Mouse (Mus musculus): ENCODE data around the gene Atl2. TPM values are rescaled to one million over a fixed set of nuclear protein-coding genes. Genes with fewer than 3 reads are reported as not detected.

The Atl2 gene
- polyA plus RNA-seq, 1 experiment from 2014 or later: 26.5 TPM

- Histone ChIP-seq H3K4me3 (no peak overlapping the region), H3K4me1 (no peaks in the 10 kb centered on the region), H3K9me3 (no peaks in the 10 kb centered on the region), H3K27me3 (no peaks in the 10 kb centered on the region), H3K27ac (no peak overlapping the region), H3K36me3 (peaks cover 14% of the 10 kb centered on the region; the same call in 1 of the 2 replicates), H3K4me2 (no peak overlapping the region), H3K9ac (no peak overlapping the region)
- 73% methylated on average over 2 of the region's 2 CpGs for WGBS
- no peak for ATAC-seq (ENCODE audit: insufficient number of reproducible peaks, insufficient read depth, low FRiP score, low TSS enrichment, low read depth)
Measured at GRCm38 (mm10) chr17:79845695-79846094, 50.2 kb downstream of the Atl2 start.

GRCm38 (mm10) chr17:79840254-79841238, 55.4 kb downstream of the Atl2 start:
- ATAC-seq (ENCODE audit: insufficient number of reproducible peaks, insufficient read depth, low FRiP score, low TSS enrichment, low read depth): no peak
- WGBS: 42% methylated on average over 7 of the region's 7 CpGs
- H3K9ac ChIP-seq: no peak overlapping the region

GRCm38 (mm10) chr17:79836978-79837377, 58.9 kb downstream of the Atl2 start:
- WGBS: 76% methylated on average over 7 of the region's 7 CpGs
- Histone ChIP-seq H3K4me1 (peaks cover 8% of the 10 kb centered on the region; the same call in 1 of the 2 replicates), H3K9ac (no peak overlapping the region), H3K36me3 (no peaks in the 10 kb centered on the region), H3K27ac (no peak overlapping the region), H3K4me2 (no peak overlapping the region), H3K27me3 (no peaks in the 10 kb centered on the region), H3K9me3 (no peaks in the 10 kb centered on the region), H3K4me3 (no peak overlapping the region)
- ATAC-seq (ENCODE audit: insufficient number of reproducible peaks, insufficient read depth, low FRiP score, low TSS enrichment, low read depth): no peak

More at GRCm38 (mm10) chr17:79840254-79841238, 55.4 kb downstream of the Atl2 start:
- no peaks in the 10 kb centered on the region for H3K27me3 ChIP-seq
- H3K4me2 ChIP-seq: no peak overlapping the region
- no peak overlapping the region for H3K4me3 ChIP-seq
- no peaks in the 10 kb centered on the region for H3K36me3 ChIP-seq
- no peak overlapping the region for H3K27ac ChIP-seq
- H3K4me1 ChIP-seq: peaks cover 5% of the 10 kb centered on the region; the same call in 1 of the 2 replicates
- no peaks in the 10 kb centered on the region for H3K9me3 ChIP-seq

GRCm38 (mm10) chr17:79835714-79836373, 60.1 kb downstream of the Atl2 start:
- no peak overlapping the region for H3K9ac ChIP-seq

GRCm38 (mm10) chr17:79832284-79832683, 63.6 kb downstream of the Atl2 start:
- H3K27me3 ChIP-seq: no peaks in the 10 kb centered on the region
- no peak overlapping the region for H3K9ac ChIP-seq
- H3K4me3 ChIP-seq: no peak overlapping the region
- H3K36me3 ChIP-seq: no peaks in the 10 kb centered on the region
- H3K4me1 ChIP-seq: peaks cover 8% of the 10 kb centered on the region; the same call in 1 of the 2 replicates
- H3K27ac ChIP-seq: no peak overlapping the region
- 72% methylated on average over 1 of the region's 1 CpGs for WGBS
- no peak for ATAC-seq (ENCODE audit: insufficient number of reproducible peaks, insufficient read depth, low FRiP score, low TSS enrichment, low read depth)
- H3K4me2 ChIP-seq: no peak overlapping the region
- no peaks in the 10 kb centered on the region for H3K9me3 ChIP-seq

More at GRCm38 (mm10) chr17:79835714-79836373, 60.1 kb downstream of the Atl2 start:
- ATAC-seq (ENCODE audit: insufficient number of reproducible peaks, insufficient read depth, low FRiP score, low TSS enrichment, low read depth): no peak
- H3K9me3 ChIP-seq: no peaks in the 10 kb centered on the region
- peaks cover 8% of the 10 kb centered on the region; the same call in 1 of the 2 replicates for H3K4me1 ChIP-seq
- H3K36me3 ChIP-seq: no peaks in the 10 kb centered on the region
- H3K4me2 ChIP-seq: no peak overlapping the region
- H3K4me3 ChIP-seq: no peak overlapping the region
- H3K27me3 ChIP-seq: no peaks in the 10 kb centered on the region
- no peak overlapping the region for H3K27ac ChIP-seq
- 51% methylated on average over 5 of the region's 5 CpGs for WGBS

- Histone ChIP-seq H3K27me3 (no peaks in the 10 kb centered on the region), H3K4me1 (peaks cover under 1% of the 10 kb centered on the region; the same call in 1 of the 2 replicates), H3K4me2 (no peak overlapping the region), H3K9ac (no peak overlapping the region), H3K27ac (no peak overlapping the region), H3K9me3 (no peaks in the 10 kb centered on the region), H3K36me3 (no peaks in the 10 kb centered on the region), H3K4me3 (no peak overlapping the region)
- WGBS: 77% methylated on average over 6 of the region's 6 CpGs
- ATAC-seq (ENCODE audit: insufficient number of reproducible peaks, insufficient read depth, low FRiP score, low TSS enrichment, low read depth): no peak
Measured at GRCm38 (mm10) chr17:79826482-79827034, 69.4 kb downstream of the Atl2 start.

GRCm38 (mm10) chr17:79825241-79826030, 70.5 kb downstream of the Atl2 start:
- Histone ChIP-seq H3K9me3 (no peaks in the 10 kb centered on the region), H3K27me3 (no peaks in the 10 kb centered on the region), H3K27ac (no peak overlapping the region), H3K36me3 (no peaks in the 10 kb centered on the region), H3K4me1 (peaks cover 5% of the 10 kb centered on the region; the same call in 1 of the 2 replicates), H3K4me2 (no peak overlapping the region), H3K9ac (no peak overlapping the region), H3K4me3 (no peak overlapping the region)
- 72% methylated on average over 11 of the region's 11 CpGs for WGBS
- ATAC-seq (ENCODE audit: insufficient number of reproducible peaks, insufficient read depth, low FRiP score, low TSS enrichment, low read depth): no peak

GRCm38 (mm10) chr17:79824406-79824805, 71.5 kb downstream of the Atl2 start:
- 67% methylated on average over 1 of the region's 1 CpGs for WGBS
- H3K9me3 ChIP-seq: no peaks in the 10 kb centered on the region
- H3K36me3 ChIP-seq: no peaks in the 10 kb centered on the region
- H3K4me3 ChIP-seq: no peak overlapping the region
- no peaks in the 10 kb centered on the region for H3K27me3 ChIP-seq
- H3K4me2 ChIP-seq: no peak overlapping the region
- ATAC-seq (ENCODE audit: insufficient number of reproducible peaks, insufficient read depth, low FRiP score, low TSS enrichment, low read depth): no peak
- H3K4me1 ChIP-seq: peaks cover 9% of the 10 kb centered on the region; the same call in 1 of the 2 replicates
- H3K9ac ChIP-seq: no peak overlapping the region
- no peak overlapping the region for H3K27ac ChIP-seq

GRCm38 (mm10) chr17:79818884-79819283, 77.0 kb downstream of the Atl2 start:
- 26% methylated on average over 3 of the region's 3 CpGs for WGBS
- Histone ChIP-seq H3K27me3 (no peaks in the 10 kb centered on the region), H3K9ac (no peak overlapping the region), H3K27ac (no peak overlapping the region), H3K9me3 (no peaks in the 10 kb centered on the region), H3K4me1 (peaks cover 14% of the 10 kb centered on the region; the same call in 1 of the 2 replicates), H3K36me3 (no peaks in the 10 kb centered on the region), H3K4me2 (no peak overlapping the region), H3K4me3 (no peak overlapping the region)
- ATAC-seq (ENCODE audit: insufficient number of reproducible peaks, insufficient read depth, low FRiP score, low TSS enrichment, low read depth): no peak

- no peak for ATAC-seq (ENCODE audit: insufficient number of reproducible peaks, insufficient read depth, low FRiP score, low TSS enrichment, low read depth)
- Histone ChIP-seq H3K9me3 (no peaks in the 10 kb centered on the region), H3K27me3 (no peaks in the 10 kb centered on the region), H3K27ac (no peak overlapping the region), H3K4me1 (peaks cover 14% of the 10 kb centered on the region; the same call in 1 of the 2 replicates), H3K4me2 (no peak overlapping the region), H3K36me3 (no peaks in the 10 kb centered on the region), H3K4me3 (no peak overlapping the region), H3K9ac (no peak overlapping the region)
- WGBS: 16% methylated on average over 7 of the region's 7 CpGs
Measured at GRCm38 (mm10) chr17:79817995-79818394, 77.9 kb downstream of the Atl2 start.

GRCm38 (mm10) chr17:79817551-79817950, 78.4 kb downstream of the Atl2 start:
- 70% methylated on average over 9 of the region's 9 CpGs for WGBS

More at GRCm38 (mm10) chr17:79817551-79817950, 78.4 kb downstream of the Atl2 start:
- Histone ChIP-seq H3K27me3 (no peaks in the 10 kb centered on the region), H3K9ac (no peak overlapping the region), H3K9me3 (no peaks in the 10 kb centered on the region), H3K27ac (no peak overlapping the region), H3K4me3 (no peak overlapping the region), H3K4me1 (peaks cover 14% of the 10 kb centered on the region; the same call in 1 of the 2 replicates), H3K4me2 (no peak overlapping the region), H3K36me3 (no peaks in the 10 kb centered on the region)
- no peak for ATAC-seq (ENCODE audit: insufficient number of reproducible peaks, insufficient read depth, low FRiP score, low TSS enrichment, low read depth)
